Mouse (Mus musculus) liver, embryonic 16.5 days (tissue): ENCODE measurements around the gene Gm2431. TPM values are rescaled to one million over a fixed set of nuclear protein-coding genes. Genes with fewer than 3 reads are reported as not detected.
"Not testable (repeated sequence)": the region's sequence is repeated elsewhere in the genome, so short reads cannot be mapped to it uniquely, and the experiment has no call there.

Experiments used
- ATAC-seq: fragments of 200-750 bp; cut with Nextera tagmentation; 2 replicates; pipeline ENCODE4 v1.8.0; 2017; ENCODE audit warnings: low read depth, mild to moderate bottlenecking, moderate number of reproducible peaks, moderate library complexity
- H3K27ac ChIP-seq: fragments of 300-500 bp; sonication (generic); 2 replicates; pipeline ENCODE4 v1.5.1; 2014; ENCODE audit warnings: mild to moderate bottlenecking, low read length
- H3K27me3 ChIP-seq: fragments of 300-500 bp; sonication (generic); 2 replicates; pipeline ENCODE4 v1.6.1; 2014; ENCODE audit warnings: low read depth, low read length, mixed read lengths; ENCODE audit not compliant: control insufficient read depth, insufficient read depth
- H3K36me3 ChIP-seq: fragments of 300-500 bp; sonication (generic); 2 replicates; pipeline ENCODE4 v1.6.1; 2014; ENCODE audit warnings: mild to moderate bottlenecking; ENCODE audit not compliant: control insufficient read depth, insufficient read depth
- H3K4me1 ChIP-seq: fragments of 300-500 bp; sonication (generic); 2 replicates; pipeline ENCODE4 v1.6.1; 2014; ENCODE audit warnings: low read depth, low read length, mixed read lengths; ENCODE audit not compliant: control insufficient read depth
- H3K4me2 ChIP-seq: fragments of 300-500 bp; sonication (generic); 2 replicates; pipeline ENCODE4 v1.6.1; 2014; ENCODE audit warnings: low read depth, low read length, mixed read lengths
- H3K4me3 ChIP-seq: fragments of 300-500 bp; sonication (generic); 2 replicates; pipeline ENCODE4 v1.5.1; 2014; ENCODE audit warnings: low read depth, mild to moderate bottlenecking, low read length
- H3K9ac ChIP-seq: fragments of 300-500 bp; sonication (generic); 2 replicates; pipeline ENCODE4 v1.6.1; 2014; ENCODE audit warnings: low read depth, low read length
- H3K9me3 ChIP-seq: fragments of 300-500 bp; sonication (generic); replicated peaks from 2 replicates; pipeline ENCODE4 v1.6.1; 2016; ENCODE audit warnings: low read length; ENCODE audit not compliant: control insufficient read depth
- WGBS: fragments of 180-500 bp; shearing (Covaris S2); extraction: QIAGEN DNeasy Blood & Tissue Kit; methylation state at CpG from one replicate; pipeline ENCODE4 v1.1.7; 2014; ENCODE audit not compliant: insufficient replicate concordance; 5-methylcytosine and 5-hydroxymethylcytosine counted together
- polyA plus RNA-seq: library from polyadenylated mRNA; unstranded; fragments of >200 nt; fragmentation: Nextera tagmentation; extraction: Ambion mirVana; gene quantifications from 2 replicates; pipeline ENCODE4 v1.2.1, GENCODE M21; 2015

Gm2431 gene
- polyA plus RNA-seq, 1 experiment from 2014 or later: not detected

DNA sequence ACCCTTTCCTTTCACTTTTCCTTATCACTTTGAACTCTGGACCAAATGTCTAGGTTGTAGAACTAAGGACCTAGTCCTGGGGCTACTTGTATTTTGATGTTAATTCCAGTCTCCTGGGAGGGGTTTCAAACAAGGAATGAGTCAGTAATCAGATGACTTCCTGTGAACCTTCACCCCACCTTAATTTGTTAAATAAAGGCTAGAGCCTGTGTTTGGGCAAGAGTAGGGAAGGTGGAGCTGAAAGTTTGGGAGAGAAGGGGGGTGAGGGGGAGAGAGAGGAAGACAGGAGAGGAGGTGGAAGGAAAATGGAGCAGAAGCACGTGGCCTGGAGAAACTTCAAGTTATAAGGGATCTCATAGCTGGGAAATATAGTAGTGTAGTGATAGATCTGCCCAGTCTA, 26.6 kb downstream of the Gm2431 start:
- Histone ChIP-seq H3K4me1 (no peaks in the 10 kb centered on the region), H3K4me3 (no peak overlapping the region), H3K36me3 (no peaks in the 10 kb centered on the region), H3K4me2 (no peak overlapping the region), H3K27ac (no peak overlapping the region), H3K9ac (no peak overlapping the region), H3K9me3 (no peaks in the 10 kb centered on the region), H3K27me3 (no peaks in the 10 kb centered on the region)
- no peak for ATAC-seq
- 20% methylated on average over 1 of the region's 1 CpGs for WGBS

DNA sequence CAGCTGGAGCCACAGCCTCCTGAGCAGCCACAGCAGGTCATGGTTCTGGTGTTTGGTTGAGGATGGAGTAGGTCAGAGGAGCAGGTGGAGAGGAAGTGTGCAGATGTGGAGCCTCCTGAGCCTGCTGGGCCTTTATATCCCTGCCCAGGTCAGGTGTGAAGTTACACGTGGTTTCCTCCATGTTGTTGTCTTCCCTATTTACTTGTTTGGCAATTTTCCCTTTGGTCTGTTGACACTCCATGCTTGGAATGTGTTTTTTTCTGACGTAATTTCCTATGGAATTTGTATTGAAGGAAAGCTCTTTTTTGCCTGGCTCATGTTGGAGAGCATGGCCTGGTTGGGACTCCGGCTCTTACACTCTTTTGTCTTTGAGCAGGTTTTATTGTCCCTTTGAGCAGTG, 28.3 kb downstream of the Gm2431 start, which contains the start of gene Krtap5-5:
Gene Krtap5-5, minus strand, starts transcription at position 101 of the 400 bp plus-strand sequence.
- 26% methylated on average over 3 of the region's 3 CpGs for WGBS
- not testable (repeated sequence) for H3K27ac ChIP-seq, H3K9me3 ChIP-seq, H3K4me3 ChIP-seq, H3K36me3 ChIP-seq, H3K4me2 ChIP-seq, H3K4me1 ChIP-seq, ATAC-seq, H3K27me3 ChIP-seq, H3K9ac ChIP-seq

DNA sequence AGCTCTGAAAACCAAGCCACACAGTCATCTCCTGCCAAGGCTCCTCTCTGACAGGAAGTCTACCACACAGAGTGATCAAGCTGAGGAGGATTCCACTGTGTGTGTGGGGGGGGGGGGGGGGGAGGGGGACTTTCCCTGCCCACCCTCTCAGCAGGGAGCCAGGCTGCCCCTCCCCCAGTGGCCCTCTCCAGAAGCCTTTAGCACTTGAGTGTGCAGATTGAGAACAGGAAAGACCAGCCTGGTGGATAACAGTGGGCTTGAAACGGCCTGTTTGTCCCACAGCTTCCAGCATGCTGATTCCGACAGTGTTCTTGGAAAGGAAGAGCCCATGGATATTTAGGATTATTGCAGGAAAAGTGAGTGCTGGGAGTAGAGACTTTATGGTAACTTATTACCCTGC, 33.6 kb downstream of the Gm2431 start:
- Histone ChIP-seq H3K36me3 (no peaks in the 10 kb centered on the region), H3K4me3 (no peak overlapping the region), H3K27me3 (no peaks in the 10 kb centered on the region), H3K4me1 (no peaks in the 10 kb centered on the region), H3K4me2 (no peak overlapping the region), H3K9ac (no peak overlapping the region), H3K9me3 (no peaks in the 10 kb centered on the region), H3K27ac (no peak overlapping the region)
- ATAC-seq: no peak
- 24% methylated on average over 2 of the region's 2 CpGs for whole genome bisulfite sequencing

DNA sequence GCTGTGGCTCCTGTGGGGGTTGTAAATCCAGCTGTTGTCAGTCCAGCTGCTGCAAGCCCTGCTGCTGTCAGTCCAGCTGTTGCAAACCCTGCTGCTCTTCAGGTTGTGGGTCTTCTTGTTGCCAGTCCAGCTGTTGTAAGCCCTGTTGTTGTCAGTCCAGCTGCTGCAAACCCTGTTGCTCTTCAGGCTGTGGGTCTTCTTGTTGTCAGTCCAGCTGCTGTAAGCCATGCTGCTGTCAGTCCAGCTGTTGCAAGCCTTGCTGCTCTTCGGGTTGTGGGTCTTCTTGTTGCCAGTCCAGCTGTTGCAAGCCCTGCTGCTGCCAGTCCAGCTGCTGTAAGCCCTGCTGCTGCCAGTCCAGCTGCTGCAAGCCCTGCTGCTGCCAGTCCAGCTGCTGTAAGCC, 46.0 kb downstream of the Gm2431 start:
- not testable (repeated sequence) for H3K27me3 ChIP-seq, H3K36me3 ChIP-seq, H3K4me3 ChIP-seq, H3K4me1 ChIP-seq, H3K9ac ChIP-seq, H3K9me3 ChIP-seq, ATAC-seq, H3K4me2 ChIP-seq, H3K27ac ChIP-seq
- 25% methylated on average over 1 of the region's 1 CpGs for WGBS

DNA sequence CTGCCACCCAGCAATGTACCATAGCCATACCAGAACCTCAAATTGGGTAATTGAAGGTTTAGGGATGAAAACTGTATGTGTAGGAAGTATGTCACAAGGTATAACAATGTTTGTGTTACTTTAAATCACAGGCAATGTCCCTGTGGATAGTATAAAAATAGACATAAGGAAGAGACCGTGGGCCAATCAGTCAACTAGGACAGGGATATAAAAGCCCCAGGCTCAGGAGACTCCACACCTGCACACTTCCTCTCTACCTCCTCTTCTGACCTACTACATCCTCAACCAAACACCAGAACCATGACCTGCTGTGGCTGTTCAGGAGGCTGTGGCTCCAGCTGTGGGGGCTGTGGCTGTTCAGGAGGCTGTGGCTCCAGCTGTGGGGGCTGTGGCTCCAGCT, 46.6 kb downstream of the Gm2431 start, which contains the start of gene Gm7579:
Gene Gm7579, plus strand, starts transcription at position 301 of the 400 bp plus-strand sequence.
- Histone ChIP-seq H3K9me3 (no peaks in the 10 kb centered on the region), H3K36me3 (no peaks in the 10 kb centered on the region), H3K27me3 (no peaks in the 10 kb centered on the region), H3K4me3 (no peak within 1 kb of the TSS), H3K4me2 (no peak within 1 kb of the TSS), H3K9ac (no peak within 1 kb of the TSS), H3K4me1 (no peaks in the 10 kb centered on the region), H3K27ac (no peak within 1 kb of the TSS)
- no peak for ATAC-seq
- WGBS: 35% methylated on average over 1 of the region's 1 CpGs

Other genes starting within 250 kb of the Gm2431 start
- 58.9 and 60.7 TPM in 2 replicates for gene Mob2, start 197.3 kb downstream of the Gm2431 start, polyA plus RNA-seq
- gene Dusp8, start 162.5 kb downstream of the Gm2431 start, polyA plus RNA-seq: 2.8 TPM in 2 replicates
- not detected in 2 replicates for gene Gm45618, start 137.6 kb downstream of the Gm2431 start, polyA plus RNA-seq
- not detected in 2 replicates for gene Gm39115, start 122.3 kb downstream of the Gm2431 start, polyA plus RNA-seq
- gene Gm45337, start 113.7 kb downstream of the Gm2431 start, polyA plus RNA-seq: not detected in 2 replicates
- not detected in 2 replicates for gene Gm29735, start 101.2 kb downstream of the Gm2431 start, polyA plus RNA-seq
- gene Gm4553, start 92.6 kb downstream of the Gm2431 start, polyA plus RNA-seq: not detected in 2 replicates
- gene Krtap5-2, start 82.3 kb downstream of the Gm2431 start, polyA plus RNA-seq: not detected in 2 replicates
- gene Gm10153, start 68.0 kb downstream of the Gm2431 start, polyA plus RNA-seq: not detected in 2 replicates
- gene Krtap5-3, start 57.0 kb downstream of the Gm2431 start, polyA plus RNA-seq: not detected in 2 replicates
- gene Gm7579, start 46.5 kb downstream of the Gm2431 start, polyA plus RNA-seq: not detected in 2 replicates
- not detected in 2 replicates for gene Krtap5-5, start 28.4 kb downstream of the Gm2431 start, polyA plus RNA-seq
- not detected in 2 replicates for gene Gm40460, start 17.3 kb downstream of the Gm2431 start, polyA plus RNA-seq
- not detected in 2 replicates for gene Gm4559, start 16.0 kb upstream of the Gm2431 start, polyA plus RNA-seq
- gene Krtap5-1, start 38.8 kb upstream of the Gm2431 start, polyA plus RNA-seq: not detected in 2 replicates
- not detected in 2 replicates for gene Krtap5-4, start 45.2 kb upstream of the Gm2431 start, polyA plus RNA-seq
- gene Ifitm10, start 115.4 kb upstream of the Gm2431 start, polyA plus RNA-seq: 1.6 and 2.0 TPM in 2 replicates
- gene Gm49369, start 124.3 kb upstream of the Gm2431 start, polyA plus RNA-seq: 1.4 and 1.8 TPM in 2 replicates
- gene Ctsd, start 129.7 kb upstream of the Gm2431 start, polyA plus RNA-seq: 408 and 415 TPM in 2 replicates
- 0.14 TPM in 1 of 2 replicates, not detected in the other for gene Syt8, start 176.5 kb upstream of the Gm2431 start, polyA plus RNA-seq
- 17.8 and 41.4 TPM in 2 replicates for gene Tnni2, start 183.5 kb upstream of the Gm2431 start, polyA plus RNA-seq
- gene Lsp1, start 202.5 kb upstream of the Gm2431 start, polyA plus RNA-seq: 21.6 and 26.2 TPM in 2 replicates
- 13.0 and 31.5 TPM in 2 replicates for gene Tnnt3, start 240.5 kb upstream of the Gm2431 start, polyA plus RNA-seq